Mouse (Mus musculus) bone marrow, adult 2 months (tissue): ENCODE data around the gene Tmie.

Experiments used
- CTCF ChIP-seq: fragments of 200-500 bp; IDR thresholded peaks from 2 replicates; pipeline ENCODE4 v1.5.1; 2011; ENCODE audit warnings: low read length, control low read depth; ENCODE audit not compliant: control insufficient read depth, insufficient read depth
- POLR2A ChIP-seq: fragments of 200-500 bp; IDR thresholded peaks from 2 replicates; pipeline ENCODE4 v1.6.1; 2011; ENCODE audit warnings: low read depth, mild to moderate bottlenecking, control low read depth, low read length, borderline replicate concordance; ENCODE audit not compliant: control insufficient read depth

- TF ChIP-seq CTCF (peak; percentile 84), POLR2A (no peak)
Observed at GRCm38 (mm10) chr9:110922759-110923158, 42.8 kb upstream of the Tmie start.
